Mouse (Mus musculus): Measurements from ENCODE around the gene Tinf2. TPM values are rescaled to one million over a fixed set of nuclear protein-coding genes. Genes with fewer than 3 reads are reported as not detected.

Gene Tinf2
- polyA plus RNA-seq (2017; shearing (Covaris generic)) = 351 TPM

GRCm38 (mm10) chr14:55681160-55682117 is at the start of gene Tinf2:
Gene Tinf2, minus strand, starts transcription at chr14:55681820.

GRCm38 (mm10) chr14:55721700-55722437 is 40.2 kb upstream of the Tinf2 start, which contains the start of gene Rabggta:
Gene Rabggta, minus strand, starts transcription at chr14:55722263.

GRCm38 (mm10) chr14:55713729-55714122 is 32.1 kb upstream of the Tinf2 start, which contains the start of gene Tgm1:
Gene Tgm1, minus strand, starts transcription at chr14:55713926.

GRCm38 (mm10) chr14:55671833-55672740 is 9.5 kb downstream of the Tinf2 start, which contains the start of the genes Gmpr2 and Nedd8:
Gene Gmpr2, plus strand, starts transcription at chr14:55671941.
Gene Nedd8, minus strand, starts transcription at chr14:55672124.

GRCm38 (mm10) chr14:55659960-55660573 is 21.6 kb downstream of the Tinf2 start, which contains the start of gene Mdp1:
Gene Mdp1, minus strand, starts transcription at chr14:55660508.

GRCm38 (mm10) chr14:55649884-55650283 is 31.7 kb downstream of the Tinf2 start, which contains the start of gene Tssk4:
Gene Tssk4, plus strand, starts transcription at chr14:55650184.

GRCm38 (mm10) chr14:55643060-55643907 is 38.3 kb downstream of the Tinf2 start, which contains the start of gene Tm9sf1:
Gene Tm9sf1, minus strand, starts transcription at chr14:55643806.

GRCm38 (mm10) chr14:55637795-55638194 is 43.8 kb downstream of the Tinf2 start, which contains the start of gene Gm49378:
Gene Gm49378, minus strand, starts transcription at chr14:55637895.

GRCm38 (mm10) chr14:55635523-55636007 is 46.1 kb downstream of the Tinf2 start, which contains the start of gene Ipo4:
Gene Ipo4, minus strand, starts transcription at chr14:55635957.

Other genes starting within 250 kb of the Tinf2 start
- gene Dhrs4, start 203.1 kb downstream of the Tinf2 start, polyA plus RNA-seq (2017; shearing (Covaris generic)) = 25.1 TPM
- not detected for gene Carmil3, start 191.2 kb downstream of the Tinf2 start, polyA plus RNA-seq (2017; shearing (Covaris generic))
- gene Cpne6, start 171.4 kb downstream of the Tinf2 start, polyA plus RNA-seq (2017; shearing (Covaris generic)) = not detected
- not detected for gene Nrl, start 156.8 kb downstream of the Tinf2 start, polyA plus RNA-seq (2017; shearing (Covaris generic))
- gene Pck2, start 141.6 kb downstream of the Tinf2 start, polyA plus RNA-seq (2017; shearing (Covaris generic)) = 14.1 TPM
- gene Dcaf11, start 121.8 kb downstream of the Tinf2 start, polyA plus RNA-seq (2017; shearing (Covaris generic)) = 104 TPM
- gene A730061H03Rik, start 121.4 kb downstream of the Tinf2 start, polyA plus RNA-seq (2017; shearing (Covaris generic)) = 4.2 TPM
- gene Fitm1, start 106.2 kb downstream of the Tinf2 start, polyA plus RNA-seq (2017; shearing (Covaris generic)) = not detected
- 723 TPM for gene Psme1, start 103.7 kb downstream of the Tinf2 start, polyA plus RNA-seq (2017; shearing (Covaris generic))
- 16.6 TPM for gene Emc9, start 96.5 kb downstream of the Tinf2 start, polyA plus RNA-seq (2017; shearing (Covaris generic))
- 460 TPM for gene Psme2, start 90.7 kb downstream of the Tinf2 start, polyA plus RNA-seq (2017; shearing (Covaris generic))
- 41.5 TPM for gene Rnf31, start 90.1 kb downstream of the Tinf2 start, polyA plus RNA-seq (2017; shearing (Covaris generic))
- 60.1 TPM for gene Irf9, start 78.2 kb downstream of the Tinf2 start, polyA plus RNA-seq (2017; shearing (Covaris generic))
- gene Rec8, start 63.8 kb downstream of the Tinf2 start, polyA plus RNA-seq (2017; shearing (Covaris generic)) = 0.65 TPM
- 64.4 TPM for gene Ipo4, start 45.9 kb downstream of the Tinf2 start, polyA plus RNA-seq (2017; shearing (Covaris generic))
- not detected for gene Gm49378, start 43.9 kb downstream of the Tinf2 start, polyA plus RNA-seq (2017; shearing (Covaris generic))
- gene Tm9sf1, start 38.0 kb downstream of the Tinf2 start, polyA plus RNA-seq (2017; shearing (Covaris generic)) = 65.5 TPM
- 0.59 TPM for gene Tssk4, start 31.6 kb downstream of the Tinf2 start, polyA plus RNA-seq (2017; shearing (Covaris generic))
- gene Mdp1, start 21.3 kb downstream of the Tinf2 start, polyA plus RNA-seq (2017; shearing (Covaris generic)) = 52.4 TPM
- 32.1 TPM for gene Gmpr2, start 9.9 kb downstream of the Tinf2 start, polyA plus RNA-seq (2017; shearing (Covaris generic))
- 214 TPM for gene Nedd8, start 9.7 kb downstream of the Tinf2 start, polyA plus RNA-seq (2017; shearing (Covaris generic))
- gene Tgm1, start 32.1 kb upstream of the Tinf2 start, polyA plus RNA-seq (2017; shearing (Covaris generic)) = not detected
- 89.4 TPM for gene Rabggta, start 40.4 kb upstream of the Tinf2 start, polyA plus RNA-seq (2017; shearing (Covaris generic))
- 22.6 TPM for gene Dhrs1, start 63.9 kb upstream of the Tinf2 start, polyA plus RNA-seq (2017; shearing (Covaris generic))
- 51.0 TPM for gene Nop9, start 63.9 kb upstream of the Tinf2 start, polyA plus RNA-seq (2017; shearing (Covaris generic))
- gene Cideb, start 76.6 kb upstream of the Tinf2 start, polyA plus RNA-seq (2017; shearing (Covaris generic)) = not detected
- gene Ltb4r2, start 79.6 kb upstream of the Tinf2 start, polyA plus RNA-seq (2017; shearing (Covaris generic)) = 0.14 TPM
- 0.27 TPM for gene Ltb4r1, start 84.1 kb upstream of the Tinf2 start, polyA plus RNA-seq (2017; shearing (Covaris generic))
- not detected for gene Adcy4, start 102.3 kb upstream of the Tinf2 start, polyA plus RNA-seq (2017; shearing (Covaris generic))
- gene Ripk3, start 107.0 kb upstream of the Tinf2 start, polyA plus RNA-seq (2017; shearing (Covaris generic)) = 60.3 TPM
- not detected for gene Nfatc4, start 141.3 kb upstream of the Tinf2 start, polyA plus RNA-seq (2017; shearing (Covaris generic))
- gene Nynrin, start 172.2 kb upstream of the Tinf2 start, polyA plus RNA-seq (2017; shearing (Covaris generic)) = not detected
- 0.10 TPM for gene Cbln3, start 202.6 kb upstream of the Tinf2 start, polyA plus RNA-seq (2017; shearing (Covaris generic))
- 89.2 TPM for gene Khnyn, start 203.1 kb upstream of the Tinf2 start, polyA plus RNA-seq (2017; shearing (Covaris generic))
- gene Sdr39u1, start 218.5 kb upstream of the Tinf2 start, polyA plus RNA-seq (2017; shearing (Covaris generic)) = 29.4 TPM

All from effector memory CD4-positive, alpha-beta T cell, adult 5 months (primary cell).